Mouse (Mus musculus): ENCODE data around the gene Wfs1. TPM values are rescaled to one million over a fixed set of nuclear protein-coding genes. Genes with fewer than 3 reads are reported as not detected.

Gene Wfs1
- polyA plus RNA-seq (2016; fragmentation: Nextera tagmentation; extraction: Ambion mirVana) = 9.7 and 10.7 TPM in 2 replicates

GRCm38 (mm10) chr5:36988781-36989624 is at the start of gene Wfs1:
Wfs1 (minus strand) TSS chr5:36989205.
- Histone ChIP-seq H3K9ac (peak within 1 kb of the TSS; percentile 85), H3K9me3 (no peaks in the 10 kb centered on the region), H3K27me3 (peaks cover 3% of the 10 kb centered on the region; the same call in 1 of the 2 replicates), H3K27ac (0 out of 2 replicates have a peak within 1 kb of the TSS, but pooled peaks have one; percentile 57), H3K4me3 (peak within 1 kb of the TSS; percentile 77), H3K4me2 (replicated peaks) (peak within 1 kb of the TSS; percentile 93), H3K4me1 (peaks cover 5% of the 10 kb centered on the region; the same call in 1 of the 2 replicates), H3K36me3 (no peaks in the 10 kb centered on the region)
- ATAC-seq (ENCODE audit: insufficient number of reproducible peaks, insufficient read depth, low FRiP score, low TSS enrichment) = peak; percentile 96
- whole genome bisulfite sequencing = under 1% methylated on average over 50 of the region's 60 CpGs

- Histone ChIP-seq H3K4me2 (replicated peaks) (no peak overlapping the region), H3K27ac (no peak overlapping the region), H3K9me3 (no peaks in the 10 kb centered on the region), H3K4me1 (no peaks in the 10 kb centered on the region), H3K27me3 (peaks cover 8% of the 10 kb centered on the region), H3K36me3 (no peaks in the 10 kb centered on the region), H3K9ac (no peak overlapping the region), H3K4me3 (no peak overlapping the region)
- ATAC-seq (ENCODE audit: insufficient number of reproducible peaks, insufficient read depth, low FRiP score, low TSS enrichment) = no peak
- 67% methylated on average over 3 of the region's 3 CpGs for WGBS
Measured at GRCm38 (mm10) chr5:37036884-37037283, 47.9 kb upstream of the Wfs1 start.

- Histone ChIP-seq H3K9ac (no peak overlapping the region), H3K4me3 (no peak overlapping the region), H3K4me1 (no peaks in the 10 kb centered on the region), H3K36me3 (no peaks in the 10 kb centered on the region), H3K27me3 (peaks cover 18% of the 10 kb centered on the region), H3K4me2 (replicated peaks) (no peak overlapping the region), H3K9me3 (no peaks in the 10 kb centered on the region), H3K27ac (no peak overlapping the region)
- ATAC-seq (ENCODE audit: insufficient number of reproducible peaks, insufficient read depth, low FRiP score, low TSS enrichment) = no peak
- 81% methylated on average over 6 of the region's 6 CpGs for WGBS
Measured at GRCm38 (mm10) chr5:37035896-37036295, 46.9 kb upstream of the Wfs1 start.

GRCm38 (mm10) chr5:37035192-37035591 is 46.2 kb upstream of the Wfs1 start:
- Histone ChIP-seq H3K4me3 (no peak overlapping the region), H3K4me1 (no peaks in the 10 kb centered on the region), H3K36me3 (no peaks in the 10 kb centered on the region), H3K9me3 (no peaks in the 10 kb centered on the region), H3K27me3 (peaks cover 25% of the 10 kb centered on the region), H3K4me2 (replicated peaks) (no peak overlapping the region), H3K9ac (no peak overlapping the region), H3K27ac (no peak overlapping the region)
- 60% methylated on average over 6 of the region's 6 CpGs for WGBS
- ATAC-seq (ENCODE audit: insufficient number of reproducible peaks, insufficient read depth, low FRiP score, low TSS enrichment) = no peak

- H3K36me3 ChIP-seq = no peaks in the 10 kb centered on the region
- H3K27me3 ChIP-seq = peaks cover 66% of the 10 kb centered on the region
- H3K9ac ChIP-seq = no peak overlapping the region
- WGBS = 46% methylated on average over 9 of the region's 9 CpGs
- peaks cover 12% of the 10 kb centered on the region; the same call in 1 of the 2 replicates for H3K4me1 ChIP-seq
- no peaks in the 10 kb centered on the region for H3K9me3 ChIP-seq
- no peak overlapping the region for H3K4me3 ChIP-seq
- H3K27ac ChIP-seq = no peak overlapping the region
- H3K4me2 ChIP-seq (replicated peaks) = no peak overlapping the region
- no peak for ATAC-seq (ENCODE audit: insufficient number of reproducible peaks, insufficient read depth, low FRiP score, low TSS enrichment)
Measured at GRCm38 (mm10) chr5:37030753-37031152, 41.7 kb upstream of the Wfs1 start.

- no peak overlapping the region for H3K27ac ChIP-seq
- no peak overlapping the region for H3K9ac ChIP-seq
- H3K4me2 ChIP-seq (replicated peaks) = peak overlapping the region; percentile 100
- WGBS = 1% methylated on average over 17 of the region's 17 CpGs
- no peaks in the 10 kb centered on the region for H3K9me3 ChIP-seq
- H3K4me3 ChIP-seq = peak overlapping the region; percentile 51
- no peak for ATAC-seq (ENCODE audit: insufficient number of reproducible peaks, insufficient read depth, low FRiP score, low TSS enrichment)
- H3K4me1 ChIP-seq = peaks cover 12% of the 10 kb centered on the region; the same call in 1 of the 2 replicates
- no peaks in the 10 kb centered on the region for H3K36me3 ChIP-seq
- H3K27me3 ChIP-seq = peaks cover 70% of the 10 kb centered on the region
Measured at GRCm38 (mm10) chr5:37029326-37029905, 40.4 kb upstream of the Wfs1 start.

GRCm38 (mm10) chr5:37028486-37029311 is 39.7 kb upstream of the Wfs1 start:
- Histone ChIP-seq H3K4me3 (peak overlapping the region; percentile 51), H3K9ac (peak overlapping the region; percentile 47), H3K36me3 (no peaks in the 10 kb centered on the region), H3K27me3 (peaks cover 75% of the 10 kb centered on the region), H3K4me2 (replicated peaks) (peak overlapping the region; percentile 100), H3K9me3 (no peaks in the 10 kb centered on the region), H3K4me1 (peaks cover 12% of the 10 kb centered on the region; the same call in 1 of the 2 replicates), H3K27ac (no peak overlapping the region)
- ATAC-seq (ENCODE audit: insufficient number of reproducible peaks, insufficient read depth, low FRiP score, low TSS enrichment) = peak; percentile 75; the same call in 1 of the 2 replicates
- WGBS = under 1% methylated on average over 72 of the region's 72 CpGs

GRCm38 (mm10) chr5:37028104-37028485 is 39.1 kb upstream of the Wfs1 start:
- no peaks in the 10 kb centered on the region for H3K36me3 ChIP-seq
- no peak overlapping the region for H3K27ac ChIP-seq
- 0 out of 2 replicates have a peak, but pooled peaks have one; percentile 56 for ATAC-seq (ENCODE audit: insufficient number of reproducible peaks, insufficient read depth, low FRiP score, low TSS enrichment)
- H3K4me3 ChIP-seq = peak overlapping the region; percentile 51
- H3K4me1 ChIP-seq = peaks cover 12% of the 10 kb centered on the region; the same call in 1 of the 2 replicates
- WGBS = under 1% methylated on average over 37 of the region's 37 CpGs
- H3K4me2 ChIP-seq (replicated peaks) = peak overlapping the region; percentile 100
- H3K9ac ChIP-seq = peak overlapping the region; percentile 47
- H3K27me3 ChIP-seq = peaks cover 75% of the 10 kb centered on the region
- no peaks in the 10 kb centered on the region for H3K9me3 ChIP-seq

GRCm38 (mm10) chr5:37027701-37028100 is 38.7 kb upstream of the Wfs1 start:
- WGBS = 11% methylated on average over 13 of the region's 13 CpGs
- H3K4me2 ChIP-seq (replicated peaks) = peak overlapping the region; percentile 100
- no peak for ATAC-seq (ENCODE audit: insufficient number of reproducible peaks, insufficient read depth, low FRiP score, low TSS enrichment)
- peaks cover 12% of the 10 kb centered on the region; the same call in 1 of the 2 replicates for H3K4me1 ChIP-seq
- no peak overlapping the region for H3K9ac ChIP-seq
- H3K27ac ChIP-seq = no peak overlapping the region
- peak overlapping the region; percentile 51 for H3K4me3 ChIP-seq
- H3K9me3 ChIP-seq = no peaks in the 10 kb centered on the region
- peaks cover 73% of the 10 kb centered on the region for H3K27me3 ChIP-seq
- H3K36me3 ChIP-seq = no peaks in the 10 kb centered on the region

- Histone ChIP-seq H3K36me3 (no peaks in the 10 kb centered on the region), H3K4me3 (no peak overlapping the region)
- no peak for ATAC-seq (ENCODE audit: insufficient number of reproducible peaks, insufficient read depth, low FRiP score, low TSS enrichment)
Measured at GRCm38 (mm10) chr5:37017222-37017621, 28.2 kb upstream of the Wfs1 start.

GRCm38 (mm10) chr5:37015612-37016310 is 26.8 kb upstream of the Wfs1 start:
- no peak overlapping the region for H3K9ac ChIP-seq
- H3K27me3 ChIP-seq = 0 out of 2 replicates have a peak, but pooled peaks cover 3% of the 10 kb centered on the region
- ATAC-seq (ENCODE audit: insufficient number of reproducible peaks, insufficient read depth, low FRiP score, low TSS enrichment) = no peak
- no peaks in the 10 kb centered on the region for H3K9me3 ChIP-seq
- no peak overlapping the region for H3K4me3 ChIP-seq
- no peaks in the 10 kb centered on the region for H3K36me3 ChIP-seq
- H3K4me1 ChIP-seq = no peaks in the 10 kb centered on the region
- H3K4me2 ChIP-seq (replicated peaks) = no peak overlapping the region
- no peak overlapping the region for H3K27ac ChIP-seq
- 6% methylated on average over 27 of the region's 27 CpGs for WGBS

More at GRCm38 (mm10) chr5:37017222-37017621, 28.2 kb upstream of the Wfs1 start:
- Histone ChIP-seq H3K4me1 (no peaks in the 10 kb centered on the region), H3K27me3 (0 out of 2 replicates have a peak, but pooled peaks cover 3% of the 10 kb centered on the region), H3K27ac (no peak overlapping the region), H3K9ac (no peak overlapping the region), H3K4me2 (replicated peaks) (no peak overlapping the region), H3K9me3 (no peaks in the 10 kb centered on the region)
- WGBS = 71% methylated on average over 3 of the region's 3 CpGs
